Mouse (Mus musculus): ENCODE results near the gene Ugt1a9.
"Not testable (repeated sequence)": the region's sequence is repeated elsewhere in the genome, so short reads cannot be mapped to it uniquely, and the experiment has no call there.

Gene Ugt1a9

GRCm38 (mm10) chr1:88218591-88218990 lies 148.0 kb downstream of the Ugt1a9 start:
- peak; percentile 10 for DNase-seq (ENCODE audit: low read depth, low spot score)

- DNase-seq (ENCODE audit: low read depth, low spot score), result peak; percentile 8
These were observed 148.5 kb downstream of the Ugt1a9 start for GRCm38 (mm10) chr1:88219054-88219453.

GRCm38 (mm10) chr1:88220336-88220735 lies 149.7 kb downstream of the Ugt1a9 start:
- DNase-seq (ENCODE audit: low read depth, low spot score), result peak; percentile 12

GRCm38 (mm10) chr1:88222216-88222615 lies 151.6 kb downstream of the Ugt1a9 start:
- peak; percentile 8 for DNase-seq (ENCODE audit: low read depth, low spot score)

GRCm38 (mm10) chr1:88223011-88223515 lies 152.5 kb downstream of the Ugt1a9 start:
- not testable (repeated sequence) for DNase-seq (ENCODE audit: low read depth, low spot score)

- peak; percentile 17 for DNase-seq (ENCODE audit: low read depth, low spot score)
These were observed 153.0 kb downstream of the Ugt1a9 start for GRCm38 (mm10) chr1:88223591-88223990.

- peak; percentile 12 for DNase-seq (ENCODE audit: low read depth, low spot score)
These were observed 153.6 kb downstream of the Ugt1a9 start for GRCm38 (mm10) chr1:88224029-88224776.

- peak; percentile 1 for DNase-seq (ENCODE audit: low read depth, low spot score)
These were observed 154.7 kb downstream of the Ugt1a9 start for GRCm38 (mm10) chr1:88225301-88225700.

GRCm38 (mm10) chr1:88225741-88226140 lies 155.1 kb downstream of the Ugt1a9 start:
- peak; percentile 2 for DNase-seq (ENCODE audit: low read depth, low spot score)

- DNase-seq (ENCODE audit: low read depth, low spot score), result peak; percentile 4
These were observed 156.2 kb downstream of the Ugt1a9 start, which contains the start of gene Mroh2a for GRCm38 (mm10) chr1:88226670-88227379. Mroh2a (plus strand) TSS chr1:88226986.

GRCm38 (mm10) chr1:88227482-88227881 lies 156.9 kb downstream of the Ugt1a9 start:
- DNase-seq (ENCODE audit: low read depth, low spot score), result no peak

- no peak for DNase-seq (ENCODE audit: low read depth, low spot score)
These were observed 157.5 kb downstream of the Ugt1a9 start for GRCm38 (mm10) chr1:88228121-88228520.

- DNase-seq (ENCODE audit: low read depth, low spot score), result no peak
These were observed 159.0 kb downstream of the Ugt1a9 start for GRCm38 (mm10) chr1:88229566-88229965.

- no peak for DNase-seq (ENCODE audit: low read depth, low spot score)
These were observed 159.4 kb downstream of the Ugt1a9 start for GRCm38 (mm10) chr1:88229986-88230385.

GRCm38 (mm10) chr1:88230421-88230820 lies 159.8 kb downstream of the Ugt1a9 start:
- no peak for DNase-seq (ENCODE audit: low read depth, low spot score)

- no peak for DNase-seq (ENCODE audit: low read depth, low spot score)
These were observed 160.6 kb downstream of the Ugt1a9 start for GRCm38 (mm10) chr1:88230981-88231802.

- DNase-seq (ENCODE audit: low read depth, low spot score), result no peak
These were observed 161.4 kb downstream of the Ugt1a9 start for GRCm38 (mm10) chr1:88231803-88232499.

- DNase-seq (ENCODE audit: low read depth, low spot score), result no peak
These were observed 162.2 kb downstream of the Ugt1a9 start for GRCm38 (mm10) chr1:88232664-88233380.

- no peak for DNase-seq (ENCODE audit: low read depth, low spot score)
These were observed 163.0 kb downstream of the Ugt1a9 start for GRCm38 (mm10) chr1:88233421-88234247.

- no peak for DNase-seq (ENCODE audit: low read depth, low spot score)
These were observed 163.6 kb downstream of the Ugt1a9 start for GRCm38 (mm10) chr1:88234248-88234610.
